Comparison of ENCODE assay signal across 8 mouse cellular contexts in genomic region chr10:75559041-75559675, GRCm38 (mm10). TPM values are rescaled to one million over a fixed set of nuclear protein-coding genes. Genes with fewer than 3 reads are reported as not detected.
DNase-seq lines count a peak whose midpoint lies in the region; ATAC-seq and TF ChIP-seq lines count a peak whose summit lies in the region.

No protein-coding gene starts in this region.

- H3K9me3 ChIP-seq in embryonic facial prominence, embryonic 15.5 days (replicated peaks), result no peaks in the 10 kb centered on the region
- H3K9me3 ChIP-seq in intestine, embryonic 14.5 days (ENCODE audit: control insufficient read depth, low read length), result no peaks in the 10 kb centered on the region
- no peaks in the 10 kb centered on the region for H3K9me3 ChIP-seq in neural tube, embryonic 14.5 days (ENCODE audit: control insufficient read depth, low read length)

- H3K4me2 ChIP-seq in embryonic facial prominence, embryonic 15.5 days (replicated peaks), result peak overlapping the region; percentile 99
- peak overlapping the region; percentile 99 for H3K4me2 ChIP-seq in intestine, embryonic 14.5 days (ENCODE audit: low read length)
- H3K4me2 ChIP-seq in neural tube, embryonic 14.5 days (ENCODE audit: low read depth, low read length), result peak overlapping the region; percentile 90

- peak overlapping the region; percentile 80 for H3K27ac ChIP-seq in left cerebral cortex, adult 2 months
- H3K27ac ChIP-seq in embryonic facial prominence, embryonic 15.5 days (replicated peaks), result peak overlapping the region; percentile 58; the same call in 1 of the 2 replicates
- H3K27ac ChIP-seq in intestine, embryonic 14.5 days (ENCODE audit: low read depth), result no peak overlapping the region
- peak overlapping the region; percentile 96 for H3K27ac ChIP-seq in neural tube, embryonic 14.5 days (ENCODE audit: low read depth, low read length)

- 4% methylated on average over 14 of the region's 14 CpGs for WGBS in embryonic facial prominence, embryonic 15.5 days
- 3% methylated on average over 14 of the region's 14 CpGs for WGBS in intestine, embryonic 14.5 days
- WGBS in neural tube, embryonic 14.5 days, result 2% methylated on average over 14 of the region's 14 CpGs

- peak overlapping the region; percentile 60 for H3K4me3 ChIP-seq in left cerebral cortex, adult 2 months
- peak overlapping the region; percentile 62 for H3K4me3 ChIP-seq in embryonic facial prominence, embryonic 15.5 days (replicated peaks)
- peak overlapping the region; percentile 58 for H3K4me3 ChIP-seq in intestine, embryonic 14.5 days (ENCODE audit: low read depth, low read length)
- peak overlapping the region; percentile 68 for H3K4me3 ChIP-seq in neural tube, embryonic 14.5 days (ENCODE audit: low read depth, low read length)

- intact Hi-C loops in left cerebral cortex, adult 2 months (cut with DNase I), result loop anchor here (2.0 kb wide), 1 partner anchor 42 kb away; the partner anchor contains the start of genes Gucd1 and Snrpd3
- intact Hi-C loops in left cerebral cortex, postnatal 25 days (cut with DNase I), result no loop called here

- ATAC-seq in embryonic facial prominence, embryonic 15.5 days (ENCODE audit: insufficient number of reproducible peaks, low FRiP score, low TSS enrichment, low read depth), result no peak
- ATAC-seq in intestine, embryonic 14.5 days (replicated peaks; ENCODE audit: low FRiP score, low TSS enrichment, low read depth), result no peak
- peak; percentile 14 for ATAC-seq in neural tube, embryonic 14.5 days (ENCODE audit: low read depth)

- DNase-seq in left cerebral cortex, adult 2 months (ENCODE audit: extremely low spot score in 1 of 2, low spot score in 2 of 2), result no peak
- DNase-seq in left cerebral cortex, postnatal 25 days (ENCODE audit: low spot score in 2 of 2), result no peak
- DNase-seq in intestine, embryonic 14.5 days (ENCODE audit: low spot score), result no peak
- DNase-seq in adipocyte (ENCODE audit: low spot score), result no peak
- no peak for DNase-seq in thymus, postnatal 10 days (ENCODE audit: low spot score in 2 of 2)
- DNase-seq in adrenal gland, postnatal 36 days, result no peak

- no peak for TF ChIP-seq CTCF in left cerebral cortex, adult 2 months (IDR thresholded peaks at IDR 0.05)

- H3K4me1 ChIP-seq in embryonic facial prominence, embryonic 15.5 days, result peaks cover 44% of the 10 kb centered on the region
- peaks cover 9% of the 10 kb centered on the region; the same call in 1 of the 2 replicates for H3K4me1 ChIP-seq in intestine, embryonic 14.5 days (replicated peaks; ENCODE audit: control insufficient read depth, insufficient read depth, low read length)
- H3K4me1 ChIP-seq in neural tube, embryonic 14.5 days (ENCODE audit: control insufficient read depth, insufficient read depth, low read length), result peaks cover 22% of the 10 kb centered on the region

- H3K36me3 ChIP-seq in embryonic facial prominence, embryonic 15.5 days, result no peaks in the 10 kb centered on the region
- H3K36me3 ChIP-seq in intestine, embryonic 14.5 days (ENCODE audit: control insufficient read depth, insufficient read depth, low read length), result no peaks in the 10 kb centered on the region
- peaks cover 17% of the 10 kb centered on the region for H3K36me3 ChIP-seq in neural tube, embryonic 14.5 days (ENCODE audit: control insufficient read depth, insufficient read depth, low read length)

- peaks cover 23% of the 10 kb centered on the region for H3K27me3 ChIP-seq in embryonic facial prominence, embryonic 15.5 days
- H3K27me3 ChIP-seq in intestine, embryonic 14.5 days (replicated peaks; ENCODE audit: control insufficient read depth, insufficient read depth, low read length), result peaks cover 29% of the 10 kb centered on the region
- H3K27me3 ChIP-seq in neural tube, embryonic 14.5 days (ENCODE audit: control insufficient read depth, insufficient read depth, low read length), result no peaks in the 10 kb centered on the region

- 0 out of 2 replicates have a peak overlapping the region, but pooled peaks have one; percentile 63 for H3K9ac ChIP-seq in embryonic facial prominence, embryonic 15.5 days
- H3K9ac ChIP-seq in intestine, embryonic 14.5 days (ENCODE audit: low read length), result no peak overlapping the region; the same call in 1 of the 2 replicates
- H3K9ac ChIP-seq in neural tube, embryonic 14.5 days (replicated peaks; ENCODE audit: low read depth, low read length), result peak overlapping the region; percentile 93

RNA-seq across cellular contexts. Expression of gene Lrrc75b, which starts 1.0 kb away (rescaled TPM):
- total RNA-seq in left cerebral cortex, adult 2 months (2021), result 1 to 10 TPM; 9.4 to 9.9 TPM
- 1 to 10 TPM; 9.1 to 9.2 TPM for total RNA-seq in left cerebral cortex, postnatal 25 days (2021)
- polyA plus RNA-seq in embryonic facial prominence, embryonic 15.5 days (2015; fragmentation: Nextera tagmentation; extraction: Ambion mirVana), result 4.9 and 6.3 TPM in 2 replicates
- polyA plus RNA-seq in intestine, embryonic 14.5 days (2014; fragmentation: Nextera tagmentation; extraction: Ambion mirVana), result 2.3 and 3.0 TPM in 2 replicates
- polyA plus RNA-seq in neural tube, embryonic 14.5 days (2014; fragmentation: Nextera tagmentation; extraction: Ambion mirVana), result 32.6 and 36.6 TPM in 2 replicates
- total RNA-seq in adrenal gland, postnatal 36 days (2021), result under 1 TPM; 0.17 to 0.36 TPM

RNA-seq across cellular contexts. Expression of gene Ggt1, which starts 2.2 kb away (rescaled TPM):
- 1 to 10 TPM; 3.2 to 4.1 TPM for total RNA-seq in left cerebral cortex, adult 2 months (2021)
- total RNA-seq in left cerebral cortex, postnatal 25 days (2021), result 1 to 10 TPM; 2.2 to 4.2 TPM
- polyA plus RNA-seq in embryonic facial prominence, embryonic 15.5 days (2015; fragmentation: Nextera tagmentation; extraction: Ambion mirVana), result 1.7 and 2.2 TPM in 2 replicates
- polyA plus RNA-seq in intestine, embryonic 14.5 days (2014; fragmentation: Nextera tagmentation; extraction: Ambion mirVana), result 6.7 and 12.4 TPM in 2 replicates
- polyA plus RNA-seq in neural tube, embryonic 14.5 days (2014; fragmentation: Nextera tagmentation; extraction: Ambion mirVana), result 0.85 and 1.5 TPM in 2 replicates
- total RNA-seq in adrenal gland, postnatal 36 days (2021), result not detected

RNA-seq across cellular contexts. Expression of gene Ggt5, which starts 30.0 kb away (rescaled TPM):
- 1 to 10 TPM; 2.7 to 3.8 TPM for total RNA-seq in left cerebral cortex, adult 2 months (2021)
- 1 to 10 TPM; 2.6 to 2.8 TPM for total RNA-seq in left cerebral cortex, postnatal 25 days (2021)
- polyA plus RNA-seq in embryonic facial prominence, embryonic 15.5 days (2015; fragmentation: Nextera tagmentation; extraction: Ambion mirVana), result 2.8 and 3.2 TPM in 2 replicates
- polyA plus RNA-seq in intestine, embryonic 14.5 days (2014; fragmentation: Nextera tagmentation; extraction: Ambion mirVana), result 7.8 and 8.4 TPM in 2 replicates
- 0.43 and 1.5 TPM in 2 replicates for polyA plus RNA-seq in neural tube, embryonic 14.5 days (2014; fragmentation: Nextera tagmentation; extraction: Ambion mirVana)
- total RNA-seq in adrenal gland, postnatal 36 days (2021), result 1 to 10 TPM; 6.5 to 6.6 TPM

RNA-seq across cellular contexts. Expression of gene Gucd1, which starts 41.4 kb away (rescaled TPM):
- total RNA-seq in left cerebral cortex, adult 2 months (2021), result 10 to 100 TPM; 16.8 to 18.1 TPM
- total RNA-seq in left cerebral cortex, postnatal 25 days (2021), result 10 to 100 TPM; 17.4 to 20.0 TPM
- polyA plus RNA-seq in embryonic facial prominence, embryonic 15.5 days (2015; fragmentation: Nextera tagmentation; extraction: Ambion mirVana), result 26.3 and 27.7 TPM in 2 replicates
- polyA plus RNA-seq in intestine, embryonic 14.5 days (2014; fragmentation: Nextera tagmentation; extraction: Ambion mirVana), result 39.9 and 40.4 TPM in 2 replicates
- 19.4 and 22.7 TPM in 2 replicates for polyA plus RNA-seq in neural tube, embryonic 14.5 days (2014; fragmentation: Nextera tagmentation; extraction: Ambion mirVana)
- total RNA-seq in adrenal gland, postnatal 36 days (2021), result 10 to 100 TPM; 29.7 to 42.1 TPM

RNA-seq across cellular contexts. Expression of gene Snrpd3, which starts 41.8 kb away (rescaled TPM):
- 10 to 100 TPM; 65.4 to 73.4 TPM for total RNA-seq in left cerebral cortex, adult 2 months (2021)
- 10 to 100 TPM; 71.6 to 77.3 TPM for total RNA-seq in left cerebral cortex, postnatal 25 days (2021)
- 156 and 168 TPM in 2 replicates for polyA plus RNA-seq in embryonic facial prominence, embryonic 15.5 days (2015; fragmentation: Nextera tagmentation; extraction: Ambion mirVana)
- 167 and 168 TPM in 2 replicates for polyA plus RNA-seq in intestine, embryonic 14.5 days (2014; fragmentation: Nextera tagmentation; extraction: Ambion mirVana)
- polyA plus RNA-seq in neural tube, embryonic 14.5 days (2014; fragmentation: Nextera tagmentation; extraction: Ambion mirVana), result 113 and 124 TPM in 2 replicates
- total RNA-seq in adrenal gland, postnatal 36 days (2021), result 10 to 100 TPM; 81.9 to 98.1 TPM

Comparison
In these comparisons a context has a peak if more than half of its experiments do, and no peak if none do; other contexts are left out.
1. RNA of gene Lrrc75b, which starts 1.0 kb away (total RNA-seq): 9.4 to 9.9 TPM in left cerebral cortex, adult 2 months and 9.1 to 9.2 TPM in left cerebral cortex, postnatal 25 days; 0.17 to 0.36 TPM in adrenal gland, postnatal 36 days; every median in the first group is over 4 times any median in the second.
2. Peak in every context shown above with its lines, with median percentiles within 50 percentile points of each other: H3K4me3 ChIP-seq and H3K4me2 ChIP-seq.